Comparison of ENCODE assay signal across 8 mouse cellular contexts in genomic region chr8:105826861-105827848, GRCm38 (mm10). TPM values are rescaled to one million over a fixed set of nuclear protein-coding genes. Genes with fewer than 3 reads are reported as not detected.
A peak's percentile ranks its signal among the peaks of the same experiment; 100 is the strongest.
DNase-seq lines count a peak whose midpoint lies in the region; ATAC-seq and TF ChIP-seq lines count a peak whose summit lies in the region.

Ranbp10 (minus strand) TSS chr8:105827350.
Tsnaxip1 (plus strand) TSS chr8:105827731.

- H3K27ac ChIP-seq in bone marrow macrophage, adult 2 months (ENCODE audit: insufficient read depth, low read depth, low read length), result peak within 1 kb of the TSS; percentile 94
- H3K27ac ChIP-seq in embryonic fibroblast, embryonic 13.5 days (ENCODE audit: insufficient read depth, low read length), result peak within 1 kb of the TSS; percentile 58
- peak within 1 kb of the TSS; percentile 53 for H3K27ac ChIP-seq in kidney, embryonic 14.5 days (ENCODE audit: low read depth, low read length)
- H3K27ac ChIP-seq in limb, embryonic 15.5 days, result peak within 1 kb of the TSS; percentile 80

- under 1% methylated on average over 51 of the region's 52 CpGs for WGBS in kidney, embryonic 14.5 days
- under 1% methylated on average over 52 of the region's 52 CpGs for WGBS in limb, embryonic 15.5 days

- peaks cover 15% of the 10 kb centered on the region for H3K4me1 ChIP-seq in bone marrow macrophage, adult 2 months (ENCODE audit: control insufficient read depth, insufficient read depth, low read length)
- H3K4me1 ChIP-seq in embryonic fibroblast, embryonic 13.5 days (ENCODE audit: control insufficient read depth, insufficient read depth, low read length), result no peaks in the 10 kb centered on the region
- peaks cover 10% of the 10 kb centered on the region for H3K4me1 ChIP-seq in kidney, embryonic 14.5 days (ENCODE audit: control insufficient read depth, insufficient read depth, low read length)
- peaks cover 20% of the 10 kb centered on the region for H3K4me1 ChIP-seq in limb, embryonic 15.5 days

- H3K4me2 ChIP-seq in kidney, embryonic 14.5 days (replicated peaks; ENCODE audit: low read depth, low read length), result peak within 1 kb of the TSS; percentile 84
- H3K4me2 ChIP-seq in limb, embryonic 15.5 days, result peak within 1 kb of the TSS; percentile 72

- no peak for TF ChIP-seq CTCF in bone marrow macrophage, adult 2 months (IDR thresholded peaks at IDR 0.05; ENCODE audit: low read depth, low read length)
- TF ChIP-seq CTCF in embryonic fibroblast, embryonic 13.5 days (IDR thresholded peaks at IDR 0.05; ENCODE audit: borderline replicate concordance, insufficient read depth, low read length), result no peak

- no peaks in the 10 kb centered on the region for H3K27me3 ChIP-seq in kidney, embryonic 14.5 days (ENCODE audit: control insufficient read depth, insufficient read depth, low read length)
- H3K27me3 ChIP-seq in limb, embryonic 15.5 days, result no peaks in the 10 kb centered on the region

- peak; percentile 99 for DNase-seq in A20 (ENCODE audit: low read depth, low spot score)
- DNase-seq in heart, adult 9 months (ENCODE audit: low spot score in 2 of 2), result peak; percentile 99
- DNase-seq in monocyte, adult 2 months (ENCODE audit: low read depth in 1 of 2, low spot score in 2 of 2), result peak; percentile 90 to 91
- DNase-seq in spleen, postnatal 36 days (ENCODE audit: low spot score in 2 of 2), result peak; percentile 97 to 98

- peak; percentile 99 for ATAC-seq in kidney, embryonic 14.5 days (ENCODE audit: low FRiP score, low TSS enrichment)
- peak; percentile 99 for ATAC-seq in limb, embryonic 15.5 days (ENCODE audit: insufficient number of reproducible peaks, low FRiP score, low TSS enrichment, low read depth)

- H3K36me3 ChIP-seq in kidney, embryonic 14.5 days (ENCODE audit: control insufficient read depth, insufficient read depth, low read length), result peaks cover 16% of the 10 kb centered on the region
- peaks cover 21% of the 10 kb centered on the region for H3K36me3 ChIP-seq in limb, embryonic 15.5 days

- peak within 1 kb of the TSS; percentile 77 for H3K4me3 ChIP-seq in bone marrow macrophage, adult 2 months (ENCODE audit: insufficient read depth, low read length)
- peak within 1 kb of the TSS; percentile 84 for H3K4me3 ChIP-seq in embryonic fibroblast, embryonic 13.5 days (ENCODE audit: insufficient read depth, low read length)
- H3K4me3 ChIP-seq in kidney, embryonic 14.5 days (ENCODE audit: low read length), result peak within 1 kb of the TSS; percentile 70
- peak within 1 kb of the TSS; percentile 81 for H3K4me3 ChIP-seq in limb, embryonic 15.5 days

- TF ChIP-seq POLR2A in bone marrow macrophage, adult 2 months (IDR thresholded peaks at IDR 0.05; ENCODE audit: borderline replicate concordance, low read depth, low read length), result peak; percentile 90
- peak; percentile 87 for TF ChIP-seq POLR2A in embryonic fibroblast, embryonic 13.5 days (IDR thresholded peaks at IDR 0.05; ENCODE audit: low read depth, low read length)

- H3K9me3 ChIP-seq in kidney, embryonic 14.5 days (ENCODE audit: control insufficient read depth, low read length), result no peaks in the 10 kb centered on the region
- H3K9me3 ChIP-seq in limb, embryonic 15.5 days, result no peaks in the 10 kb centered on the region

- peak within 1 kb of the TSS; percentile 90 for H3K9ac ChIP-seq in kidney, embryonic 14.5 days (ENCODE audit: low read depth, low read length)
- peak within 1 kb of the TSS; percentile 81 for H3K9ac ChIP-seq in limb, embryonic 15.5 days

RNA-seq across cellular contexts. Expression of gene Ranbp10, which starts in this region (rescaled TPM):
- polyA plus RNA-seq in bone marrow macrophage, adult 2 months (2012; ENCODE audit: insufficient read depth, insufficient read length, missing spikeins), result 42.0 and 44.3 TPM in 2 replicates
- polyA plus RNA-seq in embryonic fibroblast, embryonic 13.5 days (2011; ENCODE audit: insufficient read length, low read depth, missing spikeins), result 18.4 and 18.6 TPM in 2 replicates
- polyA plus RNA-seq in kidney, embryonic 14.5 days (2014; fragmentation: Nextera tagmentation; extraction: Ambion mirVana), result 13.6 and 14.9 TPM in 2 replicates
- 11.1 and 11.7 TPM in 2 replicates for polyA plus RNA-seq in limb, embryonic 15.5 days (2015; fragmentation: Nextera tagmentation; extraction: Ambion mirVana)

RNA-seq across cellular contexts. Expression of gene Tsnaxip1, which starts in this region (rescaled TPM):
- not detected in 2 replicates for polyA plus RNA-seq in bone marrow macrophage, adult 2 months (2012; ENCODE audit: insufficient read depth, insufficient read length, missing spikeins)
- not detected in 2 replicates for polyA plus RNA-seq in embryonic fibroblast, embryonic 13.5 days (2011; ENCODE audit: insufficient read length, low read depth, missing spikeins)
- polyA plus RNA-seq in kidney, embryonic 14.5 days (2014; fragmentation: Nextera tagmentation; extraction: Ambion mirVana), result 0.14 and 0.27 TPM in 2 replicates
- 0.28 and 0.47 TPM in 2 replicates for polyA plus RNA-seq in limb, embryonic 15.5 days (2015; fragmentation: Nextera tagmentation; extraction: Ambion mirVana)

Comparison
In these comparisons a context has a peak if more than half of its experiments do, and no peak if none do; other contexts are left out.
1. Peak in every context shown above with its lines: DNase-seq, ATAC-seq, H3K4me3 ChIP-seq and H3K27ac ChIP-seq.